Mouse (Mus musculus) thymus, adult 2 months (tissue): ENCODE data around the gene Ccdc9b.

Experiments
- CTCF ChIP-seq: fragments of 200-500 bp; IDR thresholded peaks from 2 replicates; pipeline ENCODE4 v1.5.1; 2012; ENCODE audit warnings: mild to moderate bottlenecking, control low read depth, low read length, moderate library complexity, borderline replicate concordance; ENCODE audit not compliant: control insufficient read depth, poor library complexity, insufficient read depth; ENCODE audit errors: extremely low read depth
- POLR2A ChIP-seq: fragments of 200-500 bp; IDR thresholded peaks from 2 replicates; pipeline ENCODE4 v1.6.1; 2012; ENCODE audit warnings: mild to moderate bottlenecking, low read length, control low read depth, moderate library complexity; ENCODE audit not compliant: control insufficient read depth, poor library complexity, insufficient read depth; ENCODE audit errors: extremely low read depth

DNA sequence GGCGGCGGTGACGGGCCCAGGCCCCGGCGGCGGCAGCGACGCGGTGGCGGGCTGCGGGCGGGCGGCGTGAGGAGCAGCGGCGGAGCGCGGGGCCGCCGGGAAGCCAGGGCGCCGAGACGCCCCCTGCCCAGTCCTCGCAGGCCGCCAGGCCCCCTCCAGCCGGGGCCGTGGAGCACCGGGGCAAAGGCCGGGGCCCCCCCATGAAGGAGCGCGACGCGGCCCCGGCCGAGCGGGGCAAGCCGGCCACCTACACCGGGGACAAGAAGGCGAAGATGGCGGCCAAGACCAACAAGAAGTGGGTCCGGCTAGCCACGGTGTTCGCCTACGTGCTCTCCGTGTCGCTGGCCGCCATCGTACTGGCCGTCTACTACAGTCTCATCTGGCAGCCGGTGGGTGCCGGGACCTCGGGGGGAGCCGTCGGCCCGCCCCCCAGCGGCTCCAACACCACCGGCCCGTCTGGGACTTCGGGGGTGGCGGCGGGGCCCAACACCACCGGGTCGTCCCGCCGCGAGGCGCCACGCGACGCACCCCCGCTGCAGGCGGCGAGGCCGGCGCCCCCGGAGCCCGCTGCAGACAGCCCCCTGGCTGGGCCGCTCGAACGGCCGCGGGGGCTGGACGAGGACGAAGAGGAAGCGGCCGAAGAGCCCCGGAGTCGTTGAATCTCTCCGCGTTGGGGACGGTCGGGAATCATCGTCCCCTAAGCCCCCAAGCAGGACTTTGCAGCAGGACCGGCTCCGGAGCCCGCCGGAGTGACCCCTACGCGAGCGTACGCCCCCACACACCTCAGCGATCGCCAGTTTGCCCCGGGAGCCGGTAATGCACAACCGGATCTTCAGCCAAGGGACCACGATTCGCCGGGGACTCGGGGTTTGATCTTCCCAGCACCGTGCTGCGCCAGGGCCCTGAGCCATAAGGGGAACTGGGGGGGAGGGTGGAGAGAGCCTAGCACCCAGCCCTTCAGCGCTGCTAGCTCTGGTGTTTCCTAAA, 16.3 kb downstream of the Ccdc9b start:
- TF ChIP-seq CTCF (peak; percentile 35; the same call in 1 of the 2 replicates), POLR2A (no peak)
